Mouse (Mus musculus): ENCODE data around the gene Cog8.

Gene Cog8

DNA sequence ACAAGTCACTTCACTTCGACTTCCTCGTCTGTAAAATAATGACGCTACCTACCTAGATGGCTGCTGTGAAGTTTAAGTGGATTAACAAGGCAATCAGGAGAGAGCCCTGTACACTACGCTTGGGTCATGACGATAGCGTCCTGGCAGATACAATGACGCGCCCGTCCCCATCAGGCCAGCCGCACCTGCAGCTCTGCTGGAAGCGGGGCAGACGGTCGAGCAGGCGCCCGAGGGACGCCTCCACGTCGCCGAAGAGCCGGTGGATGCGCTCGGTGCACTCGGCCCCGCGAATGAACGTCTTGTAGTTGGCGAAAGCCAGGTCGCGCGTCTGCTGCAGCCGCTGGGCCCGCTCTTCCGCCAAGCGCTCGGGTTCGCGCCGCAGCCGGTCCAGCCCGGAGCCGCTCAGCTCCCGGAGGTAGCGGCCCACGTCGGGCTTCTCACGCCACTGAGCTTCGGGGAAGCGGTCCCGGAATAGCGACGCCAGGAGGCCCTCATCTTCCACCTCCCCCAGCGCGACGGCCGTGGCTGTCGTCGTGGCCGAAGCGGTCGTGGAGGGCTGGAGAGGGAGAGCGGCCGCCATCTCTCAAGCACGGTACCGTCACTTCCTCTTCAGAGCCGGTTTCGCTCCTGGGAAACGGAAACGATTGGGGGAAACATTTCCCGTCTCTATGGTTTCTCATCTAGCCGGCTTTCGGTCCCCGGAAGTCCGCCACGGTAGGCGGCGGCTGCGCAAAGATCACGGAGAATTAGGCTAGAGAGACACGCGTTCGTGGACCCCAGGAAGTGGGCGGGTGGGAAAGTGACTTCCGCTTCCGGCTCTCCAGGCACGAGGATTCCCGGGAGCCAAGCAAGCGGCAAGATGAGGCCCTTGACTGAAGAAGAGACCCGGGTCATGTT is at the start of gene Cog8, which contains the start of gene Nip7:
Cog8 (minus strand) TSS at position 614 of the 897 bp plus-strand sequence.
Nip7 (plus strand) TSS at position 802 of the 897 bp plus-strand sequence.
- peak; percentile 97 to 98 for DNase-seq

DNA sequence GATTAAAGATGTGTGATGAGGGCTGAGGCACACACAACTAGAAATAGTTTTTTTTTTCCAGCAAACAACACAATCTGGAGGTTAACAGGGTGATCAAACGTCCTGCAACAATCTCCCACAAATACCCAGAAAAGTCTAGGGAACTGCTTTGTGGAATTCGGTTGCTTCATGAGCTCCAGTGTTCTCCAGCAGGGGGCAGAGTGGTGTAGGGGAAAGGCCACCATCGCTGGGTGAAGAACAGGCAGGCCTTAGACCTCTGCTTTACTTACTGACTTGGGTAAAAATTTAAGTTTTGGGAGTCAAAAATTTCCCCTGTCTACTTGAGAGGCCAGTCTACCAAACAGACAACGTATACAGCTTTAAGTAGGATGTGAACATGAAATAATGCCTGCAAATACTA is 48.1 kb upstream of the Cog8 start:
- DNase-seq: peak; percentile 71 to 92

DNA sequence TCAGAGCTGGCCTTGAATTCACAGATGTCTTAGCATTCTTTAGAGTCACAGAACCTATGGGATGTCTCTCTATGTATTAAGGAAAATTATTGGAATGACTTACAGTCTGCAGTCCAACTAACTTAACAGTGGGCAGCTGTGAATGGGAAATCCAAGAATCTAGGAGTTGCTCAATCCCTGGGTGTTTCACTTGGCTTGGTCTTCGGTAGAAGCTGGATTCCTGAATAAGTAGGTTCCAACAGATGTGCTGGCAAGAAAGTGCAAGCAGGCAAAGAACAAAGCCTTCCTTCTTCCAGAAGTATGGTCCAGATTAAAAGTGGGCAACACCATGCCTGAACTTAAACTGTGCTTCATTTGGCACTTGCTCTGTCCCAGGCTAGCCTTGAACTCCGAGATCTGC is 44.1 kb upstream of the Cog8 start:
- no peak for DNase-seq

DNA sequence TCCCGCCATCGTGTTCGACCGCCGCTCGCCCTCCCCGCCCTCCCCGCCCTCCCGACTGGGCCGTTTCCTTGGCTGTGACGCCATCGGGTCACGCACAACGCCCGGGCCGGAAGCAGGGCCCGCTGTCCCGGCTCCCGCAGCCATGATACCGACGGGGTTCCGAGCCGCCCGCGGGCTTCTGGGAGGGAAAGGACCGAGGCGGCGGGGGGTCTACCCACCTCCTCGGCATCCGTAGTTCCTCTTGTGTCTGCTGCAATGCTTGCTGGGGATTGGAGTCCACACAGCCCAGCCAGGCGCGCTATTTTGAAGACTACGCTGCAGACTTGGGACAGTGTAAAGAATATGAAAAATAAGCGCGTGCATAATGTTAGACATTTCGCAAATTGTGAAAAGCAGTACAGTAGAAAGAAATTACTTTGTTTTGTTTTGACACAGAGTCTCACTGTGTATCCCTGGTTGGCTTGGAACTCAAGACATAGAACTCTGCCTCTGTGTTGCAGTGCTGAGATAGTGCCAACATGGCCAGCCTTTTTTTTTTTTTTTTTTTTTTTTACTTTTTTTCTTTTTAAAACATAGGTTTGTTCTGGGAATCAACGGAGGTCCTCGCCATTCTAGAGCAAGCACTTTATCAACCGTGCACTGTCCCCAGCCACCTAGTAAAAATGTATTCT is 40.0 kb upstream of the Cog8 start, which contains the start of gene Terf2:
Terf2 (minus strand) TSS at position 182 of the 671 bp plus-strand sequence.
- DNase-seq: peak; percentile 97 to 98

DNA sequence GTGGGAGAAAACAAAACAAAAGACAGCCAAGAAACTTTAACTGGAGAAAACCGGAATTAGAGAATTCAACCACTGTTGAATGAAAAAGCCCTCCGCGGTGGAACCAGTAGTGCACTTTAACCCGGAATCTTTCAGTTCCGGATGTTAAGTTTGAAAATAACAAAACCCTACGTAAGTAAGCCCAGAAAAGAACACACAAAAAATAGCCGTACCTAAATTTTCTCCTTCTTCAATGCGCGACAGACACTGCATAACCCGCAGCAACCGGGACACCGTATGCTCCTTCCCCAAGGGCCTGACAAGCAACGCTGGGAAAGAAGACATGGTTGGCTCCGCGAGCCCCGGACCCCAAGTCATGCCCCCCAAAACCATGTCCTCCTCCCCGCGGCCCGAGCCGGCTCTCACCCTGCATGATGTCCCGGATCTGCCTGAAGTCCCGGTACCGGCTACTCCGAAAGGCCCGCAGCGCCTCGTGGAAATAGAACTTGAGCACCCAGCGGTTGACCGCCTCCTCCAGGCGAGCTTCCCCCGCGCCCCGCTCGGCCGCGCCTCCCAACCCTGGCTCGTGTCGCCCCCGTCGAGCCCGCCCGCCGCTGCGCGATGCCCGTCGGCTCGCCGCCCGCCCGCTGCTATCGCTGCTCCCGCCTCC is 39.4 kb upstream of the Cog8 start:
- peak in 1 of 2 experiments; percentile 21 for DNase-seq

DNA sequence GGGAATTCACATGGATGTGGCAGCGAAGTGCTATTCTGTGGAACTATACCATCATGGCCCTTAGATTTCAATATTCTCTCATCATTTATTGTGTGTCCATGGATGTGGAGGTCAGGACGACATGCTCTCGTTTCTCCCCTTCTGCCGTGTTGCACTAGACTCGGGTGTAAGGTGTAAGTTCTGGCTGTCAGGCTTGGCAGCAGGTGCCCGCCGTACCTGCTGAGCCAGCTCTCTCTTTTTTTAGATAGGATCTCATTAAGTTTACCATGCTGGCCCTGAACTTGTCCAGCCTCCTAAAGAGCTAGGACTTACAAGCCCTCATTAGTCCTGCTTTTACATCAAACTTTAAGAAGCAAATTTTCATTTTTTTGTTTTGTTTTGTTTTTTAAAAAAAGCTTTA is 34.0 kb upstream of the Cog8 start:
- no peak for DNase-seq

DNA sequence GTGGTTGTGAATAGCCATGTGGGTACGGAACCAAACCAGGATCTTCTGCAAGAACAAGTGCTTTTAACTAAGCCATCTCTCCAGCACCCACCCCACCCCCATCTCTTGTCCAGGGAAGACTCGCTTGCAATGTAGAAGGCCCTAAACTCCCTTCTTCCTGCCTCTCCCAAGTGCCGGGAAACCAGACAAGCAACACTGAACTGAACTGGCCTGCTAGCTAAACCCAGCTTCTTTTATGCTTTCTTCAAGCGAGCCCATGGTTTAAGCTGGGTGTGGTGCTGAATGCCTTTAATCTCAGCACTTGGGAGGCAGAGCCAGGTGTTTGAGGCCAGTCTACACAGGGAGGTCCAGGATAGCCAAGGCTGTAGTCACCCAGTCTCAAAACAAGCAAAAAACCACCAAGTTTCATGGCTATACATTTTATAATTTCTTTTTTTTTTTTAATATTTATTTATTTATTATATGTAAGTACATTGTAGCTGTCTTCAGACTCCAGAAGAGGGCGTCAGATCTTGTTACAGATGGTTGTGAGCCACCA is 32.1 kb upstream of the Cog8 start:
- DNase-seq: no peak

DNA sequence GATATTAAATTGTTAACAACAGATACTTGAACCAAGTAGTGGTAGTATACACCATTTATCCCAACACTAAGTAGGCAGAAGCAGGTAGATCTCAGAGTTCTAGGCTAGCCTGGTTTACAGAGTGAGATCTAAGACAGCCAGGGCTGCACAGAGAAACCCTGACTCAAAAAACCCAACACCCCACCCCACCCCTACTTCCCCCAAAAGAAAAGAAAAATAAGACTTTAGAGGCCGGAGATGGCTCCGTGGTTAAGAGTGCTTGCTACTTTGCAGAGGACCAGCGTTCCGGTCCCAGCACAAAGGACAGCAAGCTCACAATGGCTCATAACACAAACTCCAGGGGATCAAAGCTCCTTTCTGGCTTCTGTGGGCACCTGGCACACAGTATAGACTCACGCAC is 29.5 kb upstream of the Cog8 start:
- no peak for DNase-seq

DNA sequence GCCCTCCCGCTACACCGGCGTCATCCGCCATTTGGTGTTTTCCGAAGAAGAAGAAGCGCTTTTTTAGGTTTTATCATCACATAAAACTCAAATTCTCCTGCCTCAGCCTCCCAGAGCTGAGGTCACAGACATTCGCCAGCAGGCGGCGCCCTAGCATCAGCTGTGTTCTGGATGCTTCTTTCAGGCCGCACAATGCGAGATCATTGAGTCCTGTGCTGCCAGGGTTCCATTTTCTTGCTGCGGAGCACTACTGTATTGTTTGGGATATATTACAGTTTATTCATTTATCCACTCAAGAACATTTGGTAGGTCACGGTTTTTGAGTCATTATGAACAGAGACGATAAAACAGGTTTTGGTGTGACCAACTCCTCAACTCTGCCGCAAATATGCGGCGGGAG is 28.9 kb upstream of the Cog8 start:
- peak in 1 of 2 experiments; percentile 51 for DNase-seq

DNA sequence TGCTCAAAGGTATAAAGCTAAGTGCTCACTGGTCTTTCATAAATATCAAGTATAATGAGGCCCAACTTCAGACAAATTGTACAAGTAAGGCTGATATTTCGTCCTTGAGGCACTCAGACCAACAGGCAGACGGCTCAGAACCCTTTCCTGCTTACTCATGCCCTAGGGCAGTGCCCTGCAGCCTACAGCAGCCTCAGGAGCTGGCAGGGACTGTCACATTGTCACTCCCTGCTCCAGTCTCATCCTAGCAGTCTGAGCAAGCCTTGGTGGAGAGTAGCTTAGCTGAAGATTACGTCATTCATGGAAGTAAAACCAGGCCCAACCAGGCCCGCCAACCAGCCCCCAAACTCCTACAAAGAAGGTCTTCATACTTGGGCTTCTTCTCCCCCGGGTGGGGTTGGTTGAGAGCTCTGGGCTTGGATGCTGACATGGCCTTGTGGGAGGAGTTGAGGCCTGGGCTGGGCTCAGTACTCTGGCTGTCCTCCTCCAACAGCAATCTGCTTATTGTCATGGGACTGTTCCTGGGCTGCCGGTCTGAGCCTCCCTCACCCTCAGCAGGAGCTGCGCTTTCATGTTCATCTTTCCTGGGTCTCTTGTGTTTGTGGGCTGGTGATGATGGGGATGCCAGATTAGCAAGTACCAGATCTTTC is 19.9 kb upstream of the Cog8 start:
- DNase-seq: no peak

DNA sequence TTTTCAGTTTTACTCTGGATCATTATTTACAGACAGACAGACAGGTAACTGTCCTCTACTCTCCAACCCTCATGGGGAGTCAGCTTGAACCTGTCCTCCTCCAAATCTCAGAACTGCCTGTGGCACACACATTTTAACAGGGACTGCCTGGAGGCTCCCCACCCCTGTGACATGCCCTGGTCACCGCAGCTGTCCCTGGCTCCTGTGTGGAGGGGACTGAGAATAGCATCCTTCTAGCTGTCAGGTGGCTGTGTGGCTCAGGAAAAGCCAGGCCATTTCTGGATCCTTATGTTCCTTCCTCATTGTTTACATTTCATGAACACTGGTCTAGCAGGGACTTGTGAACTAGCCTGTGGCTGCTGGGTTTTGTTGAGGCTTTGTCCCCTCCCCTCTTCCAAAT is 17.6 kb upstream of the Cog8 start:
- no peak for DNase-seq

DNA sequence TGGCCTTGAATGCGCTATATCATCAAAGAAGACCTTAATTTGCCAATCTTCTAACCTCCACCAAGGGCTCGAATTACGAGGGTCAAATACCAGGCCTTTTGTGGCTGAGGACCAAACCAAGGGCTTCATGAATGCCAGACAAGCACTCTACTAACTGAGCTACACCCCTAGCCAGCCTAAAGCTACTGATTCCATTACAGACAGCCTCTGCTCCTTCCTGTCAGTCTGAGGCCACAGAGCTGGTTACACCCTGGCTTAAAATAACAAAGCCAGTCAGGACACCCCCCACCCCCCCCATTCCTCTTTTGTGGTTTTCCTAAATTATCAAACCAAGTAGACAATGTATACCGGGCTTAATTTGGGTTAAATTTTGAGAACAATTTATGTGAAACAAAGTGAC is 17.2 kb upstream of the Cog8 start:
- DNase-seq: no peak

DNA sequence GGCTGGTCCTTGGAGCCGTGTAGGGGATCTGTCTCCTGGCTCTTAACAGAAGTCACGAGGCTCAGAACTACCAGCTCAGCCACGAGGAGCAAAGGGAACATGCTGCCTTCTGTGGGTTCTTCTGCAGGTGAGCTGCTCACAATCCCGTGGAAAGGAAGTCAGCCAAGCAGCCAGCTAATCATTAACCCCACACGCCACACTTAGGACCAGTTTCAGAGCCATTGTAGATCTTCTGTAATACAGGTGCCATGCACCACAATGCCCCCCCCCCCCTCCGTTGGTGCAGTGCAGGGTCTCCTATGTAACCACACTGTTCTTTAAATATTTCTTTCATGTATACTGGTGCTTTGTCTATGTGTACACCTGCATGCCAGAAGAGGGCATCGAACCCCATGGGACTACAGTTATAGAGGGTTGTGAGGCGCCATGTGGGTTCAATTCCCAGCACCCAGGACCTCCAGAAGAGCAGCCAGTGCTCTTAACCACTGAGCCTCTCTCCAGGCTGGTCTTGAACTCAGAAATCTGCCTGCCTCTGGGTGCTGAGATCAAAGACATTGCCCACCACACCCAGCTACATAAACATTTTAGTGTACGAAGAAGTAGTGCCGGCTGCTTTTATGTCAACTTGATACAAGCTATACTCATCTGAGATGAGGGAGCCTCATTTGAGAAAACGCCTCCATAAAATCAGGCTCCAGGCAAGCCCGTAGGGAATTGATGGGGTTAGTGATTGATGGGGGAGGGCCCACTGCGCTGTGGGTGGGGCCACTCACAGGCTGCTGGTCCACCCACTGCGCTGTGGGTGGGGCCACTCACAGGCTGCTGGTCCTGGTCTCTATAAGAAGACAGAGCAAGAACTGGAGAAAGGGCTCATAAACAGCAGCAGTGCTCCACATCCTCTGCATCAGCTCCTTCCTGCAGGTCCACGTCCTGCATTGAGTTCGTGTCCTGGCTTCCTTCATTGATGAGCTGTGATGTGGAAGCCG is 9.3 kb upstream of the Cog8 start, which contains the start of gene Tmed6:
Tmed6 (minus strand) TSS at position 134 of the 986 bp plus-strand sequence.
- peak; percentile 90 for DNase-seq

DNA sequence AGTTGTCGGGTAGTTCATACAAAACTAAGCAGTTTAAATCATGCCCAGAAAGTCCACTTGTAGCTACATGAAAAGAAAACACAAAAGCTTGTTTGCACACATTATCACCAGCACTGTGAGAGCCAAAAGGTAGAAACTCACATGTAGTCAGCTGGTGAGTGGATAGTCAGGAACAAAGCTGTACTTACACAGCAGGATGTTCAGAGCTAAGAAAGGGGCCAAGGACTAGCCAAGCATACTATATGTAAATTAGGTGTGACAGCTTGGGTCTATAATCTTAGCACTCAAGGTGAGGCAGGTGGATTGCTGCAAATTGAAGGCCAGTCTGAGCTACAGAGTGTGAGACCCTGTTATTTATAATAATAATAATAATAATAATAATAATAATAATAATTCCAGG is 6.1 kb upstream of the Cog8 start:
- DNase-seq: no peak

DNA sequence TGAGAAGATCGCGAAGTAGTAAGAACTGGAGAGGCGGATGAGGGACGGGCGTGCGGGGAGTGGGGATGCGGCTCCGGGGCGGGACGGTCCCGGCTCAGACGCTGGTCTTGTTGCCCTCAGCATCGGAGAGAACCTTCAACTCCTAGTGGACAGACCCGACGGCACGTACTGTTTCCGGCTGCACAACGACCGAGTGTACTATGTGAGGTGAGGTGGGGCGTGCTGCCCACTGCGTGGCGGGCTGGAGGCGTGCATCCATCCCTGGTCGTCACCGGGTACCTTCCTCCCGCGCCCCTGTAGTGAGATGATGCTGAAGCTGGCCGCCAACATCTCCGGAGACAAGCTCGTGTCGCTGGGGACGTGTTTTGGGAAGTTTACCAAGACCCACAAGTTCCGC is 482 bp upstream of the Cog8 start:
- DNase-seq: no peak

DNA sequence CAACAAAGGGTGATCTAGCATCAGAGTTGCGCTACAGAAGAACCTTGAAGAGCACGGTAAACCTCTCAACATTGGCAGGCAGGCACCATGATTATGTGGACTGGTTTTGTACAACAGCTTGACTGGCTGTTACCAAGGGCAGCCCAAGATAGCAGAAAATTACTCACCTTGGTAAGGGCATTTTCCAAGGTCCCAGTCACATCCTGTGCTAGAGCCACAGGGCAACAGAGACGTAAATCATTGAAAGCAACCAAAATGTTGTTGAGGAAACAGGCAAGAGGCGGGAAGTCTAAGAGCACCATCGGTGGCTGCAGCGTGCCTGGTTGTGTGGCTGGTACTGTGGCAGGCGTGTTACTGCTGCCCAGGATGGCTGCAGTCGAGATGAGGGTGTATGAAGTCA is 4.4 kb downstream of the Cog8 start:
- no peak for DNase-seq

DNA sequence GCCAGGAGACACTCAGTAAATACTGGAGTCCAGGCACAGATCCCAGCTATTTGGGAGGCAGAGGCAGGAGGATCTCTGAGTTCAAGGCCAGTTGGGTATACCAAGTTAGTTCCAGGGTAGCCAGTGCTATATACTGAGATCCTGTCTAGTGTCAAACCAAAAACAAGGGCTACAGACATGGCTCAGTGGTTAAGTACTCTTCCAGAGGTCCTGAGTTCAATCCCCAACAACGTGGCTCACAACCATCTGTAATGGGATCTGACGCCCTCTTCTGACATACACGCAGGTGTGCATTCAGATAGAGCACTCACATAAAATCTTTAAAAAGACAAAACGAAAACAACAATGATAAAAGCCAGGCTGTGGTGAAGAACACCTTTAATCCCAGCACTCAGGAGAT is 7.0 kb downstream of the Cog8 start:
- no peak for DNase-seq

DNA sequence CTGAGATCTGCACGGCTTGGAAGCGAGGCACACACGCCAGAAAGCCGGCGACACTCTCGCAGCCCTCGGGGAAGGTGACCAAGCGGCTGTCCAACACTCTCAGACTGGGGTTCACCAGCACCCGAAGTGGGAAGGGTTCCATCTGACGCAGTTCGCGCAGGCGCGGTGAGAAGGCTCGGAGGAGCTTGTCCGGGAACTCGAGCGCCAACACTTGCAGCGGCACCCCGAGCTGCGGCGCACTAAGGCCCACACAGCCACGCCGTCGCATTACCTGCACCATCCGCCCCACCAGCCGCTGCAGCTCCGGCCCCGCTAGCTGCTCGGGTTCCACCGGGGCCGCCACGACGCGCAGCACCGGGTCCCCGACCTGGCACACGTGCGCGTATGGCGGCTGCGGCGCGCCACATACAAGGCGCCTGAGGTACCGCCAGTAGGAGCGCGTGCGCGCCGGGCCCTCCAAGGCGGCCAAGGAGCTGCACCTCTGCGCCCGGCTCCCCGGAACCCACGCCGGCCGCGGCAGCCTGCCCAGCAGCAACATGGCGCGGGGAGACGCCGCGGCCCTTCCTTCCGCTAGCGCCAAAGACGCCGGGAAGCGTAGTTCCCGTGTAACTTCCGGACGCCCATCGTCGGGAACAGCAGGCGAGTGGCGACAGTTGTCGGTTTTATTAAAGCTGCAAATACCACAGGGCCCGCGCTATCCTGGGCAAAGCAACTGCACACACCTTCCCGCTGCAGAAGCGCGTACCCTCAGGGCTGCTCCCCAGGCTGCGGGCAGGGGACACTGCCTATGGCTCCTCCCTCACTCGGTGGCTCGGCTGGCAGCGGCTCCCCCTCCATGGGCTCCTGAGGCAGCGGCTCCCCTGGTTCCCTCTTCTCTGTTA is 8.2 kb downstream of the Cog8 start, which contains the start of gene Pdf:
Pdf (minus strand) TSS at position 554 of the 881 bp plus-strand sequence.
- DNase-seq: peak; percentile 82 to 90

DNA sequence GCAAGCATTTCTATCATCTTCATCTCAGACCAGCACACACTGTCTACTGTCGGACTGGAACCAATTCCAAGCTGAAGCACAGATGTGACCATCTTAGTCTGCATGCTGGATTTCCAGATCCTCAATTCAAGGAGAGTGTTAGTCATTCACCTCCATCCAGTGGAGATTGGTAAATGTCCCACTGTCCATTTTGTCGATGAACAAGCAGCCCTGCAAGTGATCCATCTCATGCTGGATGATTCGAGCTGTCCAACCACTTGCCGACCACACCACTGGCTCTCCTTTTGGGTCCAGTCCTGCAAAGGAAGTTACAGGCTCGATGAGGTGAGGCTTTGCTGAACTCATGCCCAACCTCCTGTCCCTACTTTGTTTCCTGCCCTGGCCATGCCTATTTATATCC is 9.5 kb downstream of the Cog8 start:
- DNase-seq: no peak

DNA sequence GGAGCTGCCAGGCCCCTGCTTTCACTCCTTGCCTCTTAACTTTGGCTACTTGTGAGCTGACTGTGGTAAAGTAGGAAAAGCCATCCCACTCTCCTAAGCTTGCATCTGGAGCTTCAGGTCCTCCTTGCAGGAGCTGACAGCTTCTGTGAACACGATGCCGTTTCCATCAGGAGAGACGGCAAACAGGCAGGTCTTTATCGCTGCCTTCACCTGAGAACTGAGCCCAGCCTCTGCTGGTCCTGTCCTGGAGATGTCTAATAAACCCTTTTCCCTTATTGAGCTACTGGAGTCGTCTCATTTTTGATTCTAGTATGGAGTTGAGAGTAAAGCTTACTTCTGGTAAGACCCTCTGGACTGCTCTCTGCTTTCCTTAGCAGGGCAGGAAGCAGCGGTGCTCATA is 11.0 kb downstream of the Cog8 start:
- no peak for DNase-seq

All from kidney, postnatal 36 days (tissue).